Mouse (Mus musculus) E14TG2a.4 (cell line): ENCODE measurements around the gene Gm42669.

ENCODE experiments used
- H3K27me3 ChIP-seq: 2 replicates; pipeline ENCODE4 v1.6.1; 2014; ENCODE audit warnings: low read length, control low read depth; ENCODE audit not compliant: insufficient read depth
- H3K36me3 ChIP-seq: 2 replicates; pipeline ENCODE4 v1.6.1; 2014; ENCODE audit warnings: low read length, control low read depth; ENCODE audit not compliant: insufficient read depth
- H3K4me1 ChIP-seq: replicated peaks from 2 replicates; pipeline ENCODE4 v1.6.1; 2014; ENCODE audit warnings: low read depth, low read length, control low read depth
- H3K4me3 ChIP-seq: replicated peaks from 2 replicates; pipeline ENCODE4 v1.5.1; 2014; ENCODE audit warnings: mild to moderate bottlenecking, low read length
- H3K9me3 ChIP-seq: 2 replicates; pipeline ENCODE4 v1.6.1; 2014; ENCODE audit warnings: low read length, control low read depth
- CTCF ChIP-seq: conservative IDR thresholded peaks from 2 replicates; pipeline ENCODE4 v1.5.1; 2014; ENCODE audit warnings: low read length
- NANOG ChIP-seq: IDR thresholded peaks from 2 replicates; pipeline ENCODE4 v1.6.1; 2014; ENCODE audit warnings: borderline replicate concordance, low read length, mixed read lengths
- POU5F1 ChIP-seq: IDR thresholded peaks from 2 replicates; pipeline ENCODE4 v1.6.1; 2014; ENCODE audit warnings: low read length, borderline replicate concordance

Gene Gm42669

GRCm38 (mm10) chr5:107611224-107611623 is 103.8 kb downstream of the Gm42669 start:
- Histone ChIP-seq H3K4me1 (no peaks in the 10 kb centered on the region), H3K9me3 (no peaks in the 10 kb centered on the region), H3K4me3 (no peak overlapping the region), H3K36me3 (peaks cover 51% of the 10 kb centered on the region), H3K27me3 (no peaks in the 10 kb centered on the region)
- TF ChIP-seq NANOG (no peak), CTCF (peak; percentile 95), POU5F1 (no peak)

- Histone ChIP-seq H3K4me1 (no peaks in the 10 kb centered on the region), H3K36me3 (peaks cover 68% of the 10 kb centered on the region), H3K9me3 (no peaks in the 10 kb centered on the region), H3K27me3 (no peaks in the 10 kb centered on the region), H3K4me3 (no peak overlapping the region)
- TF ChIP-seq CTCF (no peak), POU5F1 (no peak), NANOG (no peak)
These were observed 110.6 kb downstream of the Gm42669 start for GRCm38 (mm10) chr5:107617986-107618385.

- Histone ChIP-seq H3K9me3 (no peaks in the 10 kb centered on the region), H3K4me1 (no peaks in the 10 kb centered on the region), H3K4me3 (no peak overlapping the region), H3K36me3 (peaks cover 53% of the 10 kb centered on the region), H3K27me3 (no peaks in the 10 kb centered on the region)
- TF ChIP-seq NANOG (no peak), POU5F1 (no peak), CTCF (no peak)
These were observed 113.9 kb downstream of the Gm42669 start for GRCm38 (mm10) chr5:107621327-107621726.
